Mouse (Mus musculus) cerebellum, postnatal 10 days (tissue): ENCODE results near the gene Tbx5.
"Not testable (repeated sequence)": the region's sequence is repeated elsewhere in the genome, so short reads cannot be mapped to it uniquely, and the experiment has no call there.

Source experiments
- DNase-seq, 2 experiments: peaks; one replicate each; pipeline ENCODE4 v3.0.0; 2021; ENCODE audit warnings: mixed read lengths in 2 of 2

The Tbx5 gene

GRCm38 (mm10) chr5:119843394-119843777, 10.9 kb downstream of the Tbx5 start:
- DNase-seq = no peak

GRCm38 (mm10) chr5:119844366-119844765, 11.9 kb downstream of the Tbx5 start:
- peak; percentile 18 to 20 for DNase-seq

GRCm38 (mm10) chr5:119844994-119845393, 12.5 kb downstream of the Tbx5 start:
- peak; percentile 44 to 51 for DNase-seq

GRCm38 (mm10) chr5:119857052-119857451, 24.6 kb downstream of the Tbx5 start:
- DNase-seq = no peak

GRCm38 (mm10) chr5:119861301-119861700, 28.8 kb downstream of the Tbx5 start:
- DNase-seq = no peak

GRCm38 (mm10) chr5:119862431-119862830, 30.0 kb downstream of the Tbx5 start:
- DNase-seq = no peak

GRCm38 (mm10) chr5:119866277-119867235, 34.1 kb downstream of the Tbx5 start:
- peak; percentile 59 for DNase-seq

- DNase-seq = no peak
These were observed 35.5 kb downstream of the Tbx5 start for GRCm38 (mm10) chr5:119867986-119868385.

- no peak for DNase-seq
These were observed 43.0 kb downstream of the Tbx5 start for GRCm38 (mm10) chr5:119875421-119875820.

GRCm38 (mm10) chr5:119877185-119877584, 44.7 kb downstream of the Tbx5 start:
- DNase-seq = peak; percentile 78 to 82

- DNase-seq = no peak
These were observed 53.1 kb downstream of the Tbx5 start for GRCm38 (mm10) chr5:119885595-119885994.

- no peak for DNase-seq
These were observed 54.9 kb downstream of the Tbx5 start for GRCm38 (mm10) chr5:119887381-119887780.

- DNase-seq = no peak
These were observed 59.5 kb downstream of the Tbx5 start for GRCm38 (mm10) chr5:119891960-119892359.

- DNase-seq = no peak
These were observed 60.6 kb downstream of the Tbx5 start for GRCm38 (mm10) chr5:119893060-119893459.

- DNase-seq = no peak
These were observed 64.1 kb downstream of the Tbx5 start for GRCm38 (mm10) chr5:119896605-119897004.

- DNase-seq = peak; percentile 67 to 74
These were observed 84.2 kb downstream of the Tbx5 start for GRCm38 (mm10) chr5:119916551-119917171.

GRCm38 (mm10) chr5:119918381-119918780, 85.9 kb downstream of the Tbx5 start:
- not testable (repeated sequence) for DNase-seq

GRCm38 (mm10) chr5:119920941-119921340, 88.5 kb downstream of the Tbx5 start:
- DNase-seq = no peak

GRCm38 (mm10) chr5:119922229-119922628, 89.8 kb downstream of the Tbx5 start:
- no peak for DNase-seq
